Mouse (Mus musculus): Measurements from ENCODE around the gene Zbtb16.

Gene Zbtb16

GRCm38 (mm10) chr9:48637161-48637560, 198.9 kb downstream of the Zbtb16 start:
- DNase-seq, result no peak

DNA sequence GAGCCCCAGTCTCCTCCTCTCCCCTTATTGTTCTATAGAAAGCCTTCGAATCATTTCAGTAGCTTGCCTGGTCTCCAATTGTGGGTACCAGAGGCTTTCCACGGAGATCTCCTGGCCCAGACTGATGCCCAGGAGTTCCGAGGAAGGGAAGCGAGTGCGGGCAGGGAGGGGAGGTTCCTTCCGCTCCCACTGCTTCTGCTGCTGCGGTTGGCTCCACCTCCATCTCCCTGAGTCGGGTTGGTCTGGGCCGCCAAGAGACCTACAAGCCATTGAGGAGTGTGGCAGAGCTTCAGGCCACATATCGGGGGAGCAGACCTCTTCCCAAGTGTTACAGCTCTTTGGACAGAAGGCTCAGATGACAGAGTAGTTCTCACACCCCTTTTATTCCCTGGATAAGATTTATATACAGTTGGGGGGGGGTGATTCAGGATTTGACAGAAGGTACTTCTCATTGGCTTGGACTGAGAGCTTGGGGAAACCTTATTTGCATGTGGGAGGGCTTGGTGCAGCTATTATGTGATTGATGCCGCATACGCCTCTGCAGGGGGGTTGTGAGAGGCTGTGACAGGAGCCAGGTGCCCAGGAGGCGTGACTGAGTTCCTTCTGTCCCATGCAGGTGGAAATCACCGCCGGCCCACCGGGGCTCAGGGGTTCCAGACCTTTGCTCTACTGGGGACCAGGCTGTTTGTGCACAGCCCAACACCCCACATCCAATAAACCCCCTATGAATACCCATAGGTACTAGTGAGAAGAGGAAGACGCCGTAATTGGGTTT, 200.3 kb downstream of the Zbtb16 start:
- no peak for DNase-seq

DNA sequence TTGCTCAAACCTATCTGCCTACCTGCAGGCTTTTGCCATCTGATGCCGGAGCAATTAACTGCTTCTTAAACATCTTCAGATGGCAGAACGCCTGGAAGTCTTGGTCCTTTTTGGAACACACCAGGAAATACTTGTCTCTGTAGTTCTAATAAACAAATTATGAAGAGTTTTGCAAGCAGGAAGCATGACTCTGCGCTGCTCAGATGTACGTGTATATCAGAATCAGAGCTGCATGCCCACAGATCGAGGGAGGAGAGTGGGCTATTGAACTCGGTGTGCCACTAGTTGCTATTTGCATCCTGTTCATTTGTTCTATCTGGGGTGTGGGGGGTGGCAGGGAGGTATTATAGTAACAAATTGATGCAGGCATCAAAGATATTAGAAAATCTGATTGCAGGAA, 202.9 kb downstream of the Zbtb16 start:
- DNase-seq, result no peak

GRCm38 (mm10) chr9:48619268-48619667, 216.8 kb downstream of the Zbtb16 start:
- DNase-seq, result no peak

DNA sequence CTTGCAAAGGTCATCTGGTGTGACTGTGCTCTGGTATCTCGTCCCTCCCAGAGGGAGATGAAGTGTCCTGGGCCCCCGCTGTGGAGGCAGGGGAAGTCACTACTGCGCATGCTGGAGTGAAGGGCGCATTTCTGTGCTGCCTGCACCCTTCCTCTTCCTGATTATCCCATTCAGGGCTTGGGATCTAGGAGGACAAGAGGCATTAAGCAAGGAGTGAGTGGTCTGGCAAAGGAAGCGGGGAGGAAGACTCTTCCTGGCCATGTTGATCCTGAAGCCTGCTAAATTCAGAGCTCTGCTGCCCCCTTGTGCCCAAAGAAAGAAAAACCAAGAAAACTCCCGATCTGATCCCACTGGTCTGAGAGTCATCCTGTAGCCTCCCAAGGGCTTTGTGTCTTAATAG, 217.4 kb downstream of the Zbtb16 start:
- peak; percentile 67 for DNase-seq

GRCm38 (mm10) chr9:48618111-48618510, 217.9 kb downstream of the Zbtb16 start:
- peak; percentile 22 for DNase-seq

- DNase-seq, result no peak
Measured at GRCm38 (mm10) chr9:48617511-48618010, 218.5 kb downstream of the Zbtb16 start.

DNA sequence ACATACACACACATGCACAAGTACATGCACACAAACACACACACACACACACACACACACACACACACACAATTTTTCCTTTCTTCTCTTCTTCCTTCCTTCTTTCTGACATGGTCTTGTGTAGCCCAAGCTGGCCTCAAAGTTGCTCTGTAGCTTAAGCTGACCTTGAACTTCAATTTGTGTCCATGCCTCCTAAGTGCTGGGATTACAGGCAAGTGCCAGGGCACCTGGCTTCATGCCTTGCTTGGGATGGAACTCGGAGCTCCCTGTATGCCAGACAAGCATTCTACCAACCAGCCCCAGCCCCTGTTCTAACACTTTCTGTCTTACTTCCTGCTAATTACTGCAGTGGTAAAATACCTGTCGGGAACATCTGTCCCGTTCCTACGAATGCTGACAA, 222.8 kb downstream of the Zbtb16 start:
- no peak for DNase-seq

- DNase-seq, result peak; percentile 29
Measured at GRCm38 (mm10) chr9:48612542-48612941, 223.5 kb downstream of the Zbtb16 start.

DNA sequence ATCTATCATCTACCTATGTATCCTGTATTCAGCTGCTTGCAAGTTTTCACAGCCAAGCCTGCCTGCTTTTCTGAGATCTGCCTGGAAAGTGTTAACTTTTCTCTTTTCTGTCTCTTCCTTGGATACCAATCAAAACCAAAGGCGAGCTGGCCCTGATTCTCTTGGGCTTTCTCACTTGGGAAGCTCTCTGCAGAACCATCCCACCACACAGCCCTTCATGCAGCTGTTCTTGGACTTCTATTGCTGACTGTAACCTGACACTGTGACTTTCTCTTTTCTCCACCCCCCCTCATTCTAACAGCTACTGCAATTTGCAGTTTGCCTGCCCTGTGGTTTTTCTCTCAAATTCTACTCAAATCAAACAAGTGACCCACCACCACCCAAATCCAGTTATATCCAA, 225.0 kb downstream of the Zbtb16 start:
- DNase-seq, result no peak

- DNase-seq, result no peak
Measured at GRCm38 (mm10) chr9:48609734-48610133, 226.3 kb downstream of the Zbtb16 start.

DNA sequence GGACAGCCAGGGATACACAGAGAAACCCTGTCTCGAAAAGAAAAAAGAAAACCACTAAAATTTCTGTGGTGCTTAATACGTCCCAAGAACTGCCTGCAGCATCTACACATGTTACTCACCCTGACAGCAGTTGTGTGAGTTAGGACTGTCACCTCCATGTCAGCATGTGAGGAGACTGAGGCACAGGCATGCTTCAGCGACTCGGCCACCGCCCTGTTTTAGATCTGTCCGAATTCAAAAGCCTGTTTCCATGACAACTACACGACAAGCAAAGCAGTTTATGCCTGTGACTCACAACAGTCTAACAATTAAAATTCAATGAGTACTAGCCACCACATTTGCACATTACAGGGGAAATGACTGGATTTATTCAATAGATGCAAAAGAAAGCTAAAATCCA, 228.6 kb downstream of the Zbtb16 start:
- no peak for DNase-seq

- DNase-seq, result no peak
Measured at GRCm38 (mm10) chr9:48606171-48606570, 229.9 kb downstream of the Zbtb16 start.

DNA sequence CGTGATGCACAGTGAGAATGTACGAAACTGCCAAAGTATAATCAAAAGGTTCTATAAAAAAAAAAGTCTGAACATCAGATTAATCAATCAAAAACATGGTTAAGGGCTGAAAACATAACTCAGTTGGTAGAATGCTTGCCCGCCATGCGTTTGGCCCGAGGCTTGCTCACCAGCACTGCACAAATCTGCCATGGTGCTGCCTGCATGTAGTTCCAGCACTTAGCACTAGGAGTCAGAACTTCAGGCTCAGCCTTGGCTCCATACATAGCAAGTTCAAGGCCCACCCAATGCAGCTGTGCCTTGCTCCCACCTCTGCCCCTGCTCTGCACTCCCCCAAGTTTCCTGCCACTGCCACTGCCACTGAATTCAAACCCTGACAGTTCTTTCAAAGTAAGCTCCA, 230.3 kb downstream of the Zbtb16 start:
- DNase-seq, result no peak

GRCm38 (mm10) chr9:48604939-48605598, 231.0 kb downstream of the Zbtb16 start, which contains the start of gene Nnmt:
Nnmt (minus strand) TSS chr9:48605153.
- DNase-seq, result peak; percentile 17
